Mouse (Mus musculus) central nervous system, embryonic 18 days (tissue): ENCODE results near the gene Gm19345. TPM values are rescaled to one million over a fixed set of nuclear protein-coding genes. Genes with fewer than 3 reads are reported as not detected.

ENCODE experiments used
- polyA plus RNA-seq: library from polyadenylated mRNA; depleted of rRNA; stranded (reverse); fragments of >200 nt; gene quantifications from 2 replicates; pipeline ENCODE4 v1.2.3, GENCODE M21; 2012; rRNA removed

Gene Gm19345
- 27.6 and 28.4 TPM in 2 replicates for polyA plus RNA-seq

GRCm38 (mm10) chr7:19851858-19852570 is at the start of gene Gm19345:
TSS of gene Gm19345 (plus strand) at chr7:19852003.

GRCm38 (mm10) chr7:19822604-19823058 is 29.2 kb upstream of the Gm19345 start, which contains the start of gene Bcl3:
TSS of gene Bcl3 (minus strand) at chr7:19822770.

DNA sequence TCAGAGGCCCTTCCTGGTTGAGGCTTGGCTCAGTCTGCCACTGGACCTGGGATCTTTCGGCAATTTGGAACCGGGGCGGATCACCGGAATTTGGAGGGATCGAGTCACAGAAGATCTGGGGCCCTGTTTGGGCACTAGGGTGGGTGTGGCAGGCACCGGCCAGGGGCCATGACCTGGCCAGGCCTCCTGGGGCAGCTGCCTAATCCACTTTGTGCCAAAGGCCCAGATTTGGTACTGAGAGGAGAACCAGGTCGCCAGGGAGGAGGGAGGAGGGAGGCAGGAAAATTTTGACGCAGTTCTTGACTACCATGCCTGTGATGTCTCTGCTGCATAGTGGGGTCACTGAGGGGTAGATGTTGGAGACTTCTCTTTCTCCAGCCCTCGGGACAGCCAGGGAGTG is 9.4 kb downstream of the Gm19345 start, which contains the start of gene Ceacam16:
TSS of gene Ceacam16 (minus strand) at position 101 of the 400 bp plus-strand sequence.

GRCm38 (mm10) chr7:19887849-19888248 is 36.0 kb downstream of the Gm19345 start, which contains the start of gene Ceacam19:
TSS of gene Ceacam19 (minus strand) at chr7:19887965.

Other genes starting within 250 kb of the Gm19345 start
- 142 and 146 TPM in 2 replicates for gene Clasrp, start 247.5 kb upstream of the Gm19345 start, polyA plus RNA-seq
- 5.8 and 6.2 TPM in 2 replicates for gene Relb, start 222.6 kb upstream of the Gm19345 start, polyA plus RNA-seq
- gene Clptm1, start 187.0 kb upstream of the Gm19345 start, polyA plus RNA-seq, result 96.6 and 100 TPM in 2 replicates
- 0.19 TPM in 1 of 2 replicates, not detected in the other for gene Apoc2, start 174.1 kb upstream of the Gm19345 start, polyA plus RNA-seq
- gene Gm44805, start 170.6 kb upstream of the Gm19345 start, polyA plus RNA-seq, result not detected in 2 replicates
- gene Apoc4, start 170.5 kb upstream of the Gm19345 start, polyA plus RNA-seq, result not detected in 2 replicates
- gene Apoc1, start 159.3 kb upstream of the Gm19345 start, polyA plus RNA-seq, result 1.6 and 2.7 TPM in 2 replicates
- gene Apoe, start 152.8 kb upstream of the Gm19345 start, polyA plus RNA-seq, result 863 and 1,072 TPM in 2 replicates
- gene Tomm40, start 136.6 kb upstream of the Gm19345 start, polyA plus RNA-seq, result 103 and 109 TPM in 2 replicates
- gene Nectin2, start 101.5 kb upstream of the Gm19345 start, polyA plus RNA-seq, result 37.8 and 38.6 TPM in 2 replicates
- gene Bcam, start 81.0 kb upstream of the Gm19345 start, polyA plus RNA-seq, result 13.3 and 17.6 TPM in 2 replicates
- 0.20 and 0.48 TPM in 2 replicates for gene Cblc, start 55.2 kb upstream of the Gm19345 start, polyA plus RNA-seq
- gene Bcl3, start 29.2 kb upstream of the Gm19345 start, polyA plus RNA-seq, result 0.72 and 2.2 TPM in 2 replicates
- not detected in 2 replicates for gene Ceacam16, start 9.3 kb downstream of the Gm19345 start, polyA plus RNA-seq
- gene Ceacam19, start 36.0 kb downstream of the Gm19345 start, polyA plus RNA-seq, result not detected in 2 replicates
- 15.3 and 15.9 TPM in 2 replicates for gene Pvr, start 69.2 kb downstream of the Gm19345 start, polyA plus RNA-seq
- not detected in 2 replicates for gene Igsf23, start 98.8 kb downstream of the Gm19345 start, polyA plus RNA-seq
- gene Ceacam20, start 113.4 kb downstream of the Gm19345 start, polyA plus RNA-seq, result not detected in 2 replicates
- gene Nlrp9b, start 139.5 kb downstream of the Gm19345 start, polyA plus RNA-seq, result not detected in 2 replicates
- not detected in 2 replicates for gene Vmn1r91, start 247.7 kb downstream of the Gm19345 start, polyA plus RNA-seq